Mouse (Mus musculus): ENCODE results near the gene Myh7. TPM values are rescaled to one million over a fixed set of nuclear protein-coding genes. Genes with fewer than 3 reads are reported as not detected.
"Not testable (repeated sequence)": the region's sequence is repeated elsewhere in the genome, so short reads cannot be mapped to it uniquely, and the experiment has no call there.

The Myh7 gene
- polyA plus RNA-seq, 1 experiment, result not detected

DNA sequence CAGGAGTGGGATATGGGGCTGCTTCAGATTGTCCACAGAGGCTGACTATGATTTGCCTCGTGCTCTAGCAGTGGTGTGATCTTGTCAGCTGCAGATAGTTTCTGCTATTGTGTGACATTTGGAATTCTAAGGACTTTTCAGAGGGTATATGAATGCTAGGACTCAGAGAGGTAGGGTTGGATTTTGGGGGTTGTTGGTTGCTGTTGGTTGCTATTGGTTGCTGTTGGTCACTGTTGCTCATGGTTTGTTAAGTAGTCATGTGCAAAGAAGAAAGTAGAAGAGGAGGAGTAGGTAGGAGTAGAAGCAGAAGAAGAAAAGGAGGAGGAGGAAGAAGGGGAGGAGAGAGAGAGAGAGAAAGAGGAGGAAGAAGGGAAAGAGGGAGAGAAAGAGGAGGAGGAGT, 17.8 kb downstream of the Myh7 start, which contains the start of gene Gm17428:
Gene Gm17428, plus strand, starts transcription at position 301 of the 400 bp plus-strand sequence.
- H3K36me3 ChIP-seq (replicated peaks; ENCODE audit: low read length), result no peaks in the 10 kb centered on the region
- H3K4me3 ChIP-seq (replicated peaks), result no peak within 1 kb of the TSS
- peaks cover 44% of the 10 kb centered on the region for H3K27me3 ChIP-seq (replicated peaks)
- H3K4me1 ChIP-seq, result peaks cover 6% of the 10 kb centered on the region
- H3K9me3 ChIP-seq, result no peaks in the 10 kb centered on the region
- TF ChIP-seq GATA1 (IDR thresholded peaks at IDR 0.05; ENCODE audit: borderline replicate concordance, low read length) (no peak), FLI1 (IDR thresholded peaks at IDR 0.05; ENCODE audit: low read length) (no peak)

DNA sequence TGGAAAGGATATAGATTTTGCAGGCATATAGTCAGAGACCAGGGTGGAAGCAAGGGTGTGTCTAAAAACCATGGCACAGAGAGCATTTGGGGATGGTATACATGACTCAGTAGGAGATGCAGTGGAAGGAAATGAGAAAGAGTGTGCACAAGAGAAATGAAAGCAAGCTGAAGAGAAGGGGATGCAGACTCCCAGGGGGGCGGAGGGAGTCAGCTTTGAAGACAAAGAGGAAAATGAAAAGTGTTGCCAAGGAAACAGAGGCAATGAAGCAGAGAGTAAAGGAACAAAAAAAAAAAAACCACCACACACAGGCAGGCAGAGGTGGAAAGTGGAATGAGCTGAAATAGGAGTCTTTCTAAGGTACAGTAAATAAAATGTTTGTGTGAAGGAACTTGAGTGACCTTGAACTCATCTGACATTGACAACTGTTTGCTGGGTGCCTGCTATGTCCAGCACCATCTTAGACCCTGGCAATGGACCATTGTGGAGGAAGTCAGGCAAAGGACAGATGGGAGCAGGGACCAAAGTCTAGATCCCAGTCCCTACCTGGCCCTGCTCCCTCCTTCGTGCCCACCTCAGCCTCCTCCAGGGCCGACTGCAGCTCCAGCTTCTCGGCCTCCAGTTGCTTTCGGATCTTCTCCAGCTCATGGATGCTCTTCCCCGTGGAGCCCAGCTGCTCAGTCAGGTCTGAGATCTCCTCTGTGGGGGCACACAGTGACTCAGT, 20.2 kb downstream of the Myh7 start:
- Histone ChIP-seq H3K4me3 (replicated peaks) (no peak overlapping the region), H3K9me3 (no peaks in the 10 kb centered on the region), H3K27me3 (replicated peaks) (peaks cover 58% of the 10 kb centered on the region), H3K4me1 (no peaks in the 10 kb centered on the region), H3K36me3 (replicated peaks; ENCODE audit: low read length) (no peaks in the 10 kb centered on the region)
- TF ChIP-seq GATA1 (IDR thresholded peaks at IDR 0.05; ENCODE audit: borderline replicate concordance, low read length), result no peak

DNA sequence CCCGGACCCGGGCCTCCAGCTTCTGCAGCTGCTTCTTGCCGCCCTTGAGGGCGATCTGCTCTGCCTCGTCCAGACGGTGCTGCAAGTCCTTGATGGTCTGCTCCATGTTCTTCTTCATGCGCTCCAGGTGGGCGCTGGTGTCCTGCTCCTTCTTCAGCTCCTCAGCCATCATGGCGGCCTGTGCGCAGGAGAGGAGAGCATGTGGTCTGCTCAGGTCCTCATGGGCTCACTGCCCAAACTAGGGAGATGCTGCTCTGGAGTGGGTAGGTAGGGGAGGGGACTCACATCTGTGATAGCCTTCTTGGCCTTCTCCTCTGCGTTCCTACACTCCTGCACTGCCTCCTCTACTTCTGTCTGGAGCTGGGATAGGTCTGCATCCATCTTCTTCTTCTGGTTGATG, 21.6 kb downstream of the Myh7 start:
- H3K4me3 ChIP-seq (replicated peaks); H3K4me1 ChIP-seq; H3K36me3 ChIP-seq (replicated peaks; ENCODE audit: low read length); H3K9me3 ChIP-seq: not testable (repeated sequence)
- peaks cover 58% of the 10 kb centered on the region for H3K27me3 ChIP-seq (replicated peaks)

DNA sequence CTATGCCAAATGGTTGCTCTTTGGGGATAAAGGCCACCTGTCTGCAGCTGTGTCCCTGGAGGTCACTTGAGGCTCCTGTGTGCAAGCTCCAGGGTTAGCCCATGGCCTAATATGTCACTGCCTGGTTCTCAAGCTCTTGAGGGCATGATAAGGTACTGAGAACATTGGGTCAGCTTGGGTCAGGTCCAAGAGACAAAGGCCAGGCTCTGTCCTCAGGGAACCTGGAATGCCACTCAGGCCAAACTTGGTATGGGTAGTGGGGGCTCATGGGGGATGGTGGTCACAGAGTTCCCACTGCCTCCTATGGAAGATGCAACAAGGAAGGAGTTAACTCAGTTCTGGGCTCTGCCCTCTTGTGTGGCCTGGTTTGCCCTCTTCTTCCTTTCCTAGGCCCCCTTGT, 26.1 kb downstream of the Myh7 start:
- H3K9me3 ChIP-seq, result peaks cover 6% of the 10 kb centered on the region; the same call in 1 of the 2 replicates
- no peaks in the 10 kb centered on the region for H3K4me1 ChIP-seq
- TF ChIP-seq FLI1 (IDR thresholded peaks at IDR 0.05; ENCODE audit: low read length), result no peak
- TF ChIP-seq GATA1 (IDR thresholded peaks at IDR 0.05; ENCODE audit: borderline replicate concordance, low read length), result no peak
- H3K36me3 ChIP-seq (replicated peaks; ENCODE audit: low read length), result no peaks in the 10 kb centered on the region
- H3K27me3 ChIP-seq (replicated peaks), result peaks cover 78% of the 10 kb centered on the region
- H3K4me3 ChIP-seq (replicated peaks), result no peak overlapping the region

DNA sequence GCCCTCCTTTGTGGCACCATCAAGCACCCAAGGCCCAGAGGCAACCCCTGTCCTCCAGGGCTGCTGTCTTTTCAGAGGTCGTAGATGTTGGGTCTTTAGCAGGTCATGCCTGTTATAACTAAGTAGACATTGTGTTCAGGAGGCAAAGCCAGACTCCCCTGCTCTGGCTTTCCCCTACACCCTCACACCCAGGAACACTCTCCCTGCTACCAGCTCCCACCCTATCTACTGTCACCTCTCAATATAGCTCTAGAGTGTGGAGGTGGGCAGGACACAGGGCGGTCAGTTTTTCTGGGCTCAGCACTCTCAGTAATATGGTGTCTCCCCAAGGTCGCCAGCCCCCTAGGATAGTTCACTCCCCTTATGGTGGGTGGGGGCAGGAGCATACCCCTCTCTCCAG, 26.6 kb downstream of the Myh7 start:
- Histone ChIP-seq H3K4me3 (replicated peaks) (no peak overlapping the region), H3K9me3 (peaks cover 6% of the 10 kb centered on the region; the same call in 1 of the 2 replicates), H3K36me3 (replicated peaks; ENCODE audit: low read length) (no peaks in the 10 kb centered on the region), H3K27me3 (replicated peaks) (peaks cover 78% of the 10 kb centered on the region), H3K4me1 (no peaks in the 10 kb centered on the region)
- TF ChIP-seq GATA1 (IDR thresholded peaks at IDR 0.05; ENCODE audit: borderline replicate concordance, low read length) (no peak), FLI1 (IDR thresholded peaks at IDR 0.05; ENCODE audit: low read length) (no peak)

DNA sequence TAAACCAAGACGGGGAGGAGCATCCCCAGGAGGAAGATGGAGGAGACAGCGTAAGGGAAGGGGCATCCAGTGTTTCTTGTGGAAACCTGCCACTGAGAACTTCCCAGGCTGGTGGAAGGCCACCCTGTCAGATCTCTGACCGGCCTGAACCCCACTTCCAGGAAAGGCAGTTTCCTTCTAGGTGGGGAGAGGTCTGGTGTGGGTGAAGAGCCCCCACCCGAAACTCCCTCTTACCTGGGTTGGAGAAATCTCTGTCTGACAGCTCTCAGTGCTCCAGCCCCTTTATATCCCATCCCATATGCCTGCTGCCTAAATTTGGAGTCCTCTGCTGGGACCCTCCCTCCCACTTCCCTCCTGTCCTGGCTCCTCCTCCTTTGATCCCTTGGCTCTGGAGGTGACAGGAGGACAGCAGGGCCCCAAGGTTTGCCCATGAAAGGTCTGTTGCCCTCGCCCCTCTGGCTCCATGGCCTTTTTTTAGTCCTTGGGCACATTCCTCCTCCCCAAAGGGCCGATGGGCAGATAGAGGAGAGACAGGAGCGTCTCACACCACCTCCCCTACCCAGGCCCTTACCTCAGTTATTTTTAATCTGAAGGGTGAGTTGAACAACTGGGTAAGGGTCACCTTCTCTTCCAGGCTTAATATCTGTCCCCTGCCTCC, 28.0 kb downstream of the Myh7 start, which contains the start of gene Myh6:
Gene Myh6, minus strand, starts transcription at position 608 of the 658 bp plus-strand sequence.
- Histone ChIP-seq H3K27me3 (replicated peaks) (peaks cover 84% of the 10 kb centered on the region), H3K9me3 (peaks cover 6% of the 10 kb centered on the region; the same call in 1 of the 2 replicates), H3K36me3 (replicated peaks; ENCODE audit: low read length) (no peaks in the 10 kb centered on the region), H3K4me1 (no peaks in the 10 kb centered on the region), H3K4me3 (replicated peaks) (no peak within 1 kb of the TSS)
- no peak for TF ChIP-seq GATA1 (IDR thresholded peaks at IDR 0.05; ENCODE audit: borderline replicate concordance, low read length)
- no peak for TF ChIP-seq FLI1 (IDR thresholded peaks at IDR 0.05; ENCODE audit: low read length)

DNA sequence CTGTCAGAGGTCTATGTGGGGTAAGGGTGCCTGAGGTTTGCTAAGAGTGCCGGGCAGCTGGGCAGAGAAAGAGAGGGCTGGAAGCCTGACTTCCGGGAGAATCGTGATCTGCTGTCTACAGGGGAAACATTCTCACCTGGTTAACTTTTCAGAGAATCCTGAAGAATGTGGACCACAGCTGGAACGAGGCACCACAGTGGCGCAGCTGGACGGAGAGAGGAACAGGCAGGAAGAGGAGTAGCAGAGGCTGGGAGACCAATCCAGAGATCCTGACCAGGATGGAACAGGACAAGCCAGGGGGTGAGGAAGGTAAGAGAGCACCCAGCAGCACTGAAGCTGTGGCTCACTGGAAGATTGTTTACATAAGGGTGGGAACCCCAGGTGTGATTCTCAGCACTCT, 28.8 kb downstream of the Myh7 start:
- no peak for TF ChIP-seq FLI1 (IDR thresholded peaks at IDR 0.05; ENCODE audit: low read length)
- TF ChIP-seq GATA1 (IDR thresholded peaks at IDR 0.05; ENCODE audit: borderline replicate concordance, low read length), result no peak
- Histone ChIP-seq H3K4me1 (peaks cover 4% of the 10 kb centered on the region; the same call in 1 of the 2 replicates), H3K4me3 (replicated peaks) (no peak overlapping the region), H3K36me3 (replicated peaks; ENCODE audit: low read length) (no peaks in the 10 kb centered on the region), H3K27me3 (replicated peaks) (peaks cover 86% of the 10 kb centered on the region), H3K9me3 (peaks cover 6% of the 10 kb centered on the region; the same call in 1 of the 2 replicates)

DNA sequence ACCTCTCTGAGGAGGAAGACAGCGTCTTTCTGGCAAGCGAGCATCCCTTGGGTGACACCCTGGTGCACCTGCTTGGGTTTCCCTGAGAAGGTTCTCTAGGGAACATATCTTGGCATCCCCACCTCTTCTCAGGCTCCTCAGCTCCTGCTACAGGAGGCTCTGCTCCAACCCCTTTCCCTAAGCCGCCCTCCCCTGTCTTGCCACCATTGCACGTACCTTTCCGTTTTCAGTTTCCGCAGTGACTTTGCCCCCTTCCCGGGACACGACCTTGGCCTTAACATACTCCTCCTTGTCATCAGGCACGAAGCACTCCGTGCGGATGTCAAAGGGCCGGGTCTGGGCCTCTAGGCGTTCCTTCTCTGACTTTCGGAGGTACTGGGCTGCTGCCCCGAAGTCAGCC, 29.4 kb downstream of the Myh7 start:
- no peak for TF ChIP-seq FLI1 (IDR thresholded peaks at IDR 0.05; ENCODE audit: low read length)
- TF ChIP-seq GATA1 (IDR thresholded peaks at IDR 0.05; ENCODE audit: borderline replicate concordance, low read length), result no peak

DNA sequence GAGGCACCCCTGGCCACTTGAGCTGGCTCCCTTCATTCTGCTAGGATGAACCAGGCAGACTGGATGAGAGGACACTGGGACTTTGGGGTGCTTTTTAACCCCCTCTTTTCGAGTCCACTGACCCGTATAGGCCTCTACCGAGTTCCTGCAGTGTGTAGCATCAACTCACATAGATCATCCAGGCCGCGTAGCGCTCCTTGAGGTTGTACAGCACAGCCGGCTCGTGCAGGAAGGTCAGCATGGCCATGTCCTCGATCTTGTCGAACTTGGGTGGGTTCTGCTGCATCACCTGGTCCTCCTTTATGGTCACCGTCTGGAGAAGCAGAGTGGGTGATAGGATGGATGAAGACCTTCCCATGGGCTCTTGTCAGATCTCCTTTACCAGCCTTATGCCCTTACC, 30.7 kb downstream of the Myh7 start:
- Histone ChIP-seq H3K36me3 (replicated peaks; ENCODE audit: low read length) (no peaks in the 10 kb centered on the region), H3K9me3 (peaks cover 6% of the 10 kb centered on the region; the same call in 1 of the 2 replicates), H3K4me3 (replicated peaks) (no peak overlapping the region), H3K4me1 (peaks cover 4% of the 10 kb centered on the region; the same call in 1 of the 2 replicates), H3K27me3 (replicated peaks) (peaks cover 81% of the 10 kb centered on the region)
- TF ChIP-seq FLI1 (IDR thresholded peaks at IDR 0.05; ENCODE audit: low read length), result no peak
- TF ChIP-seq GATA1 (IDR thresholded peaks at IDR 0.05; ENCODE audit: borderline replicate concordance, low read length), result no peak

More for the DNA sequence above, 29.4 kb downstream of the Myh7 start:
- Histone ChIP-seq H3K4me1 (peaks cover 4% of the 10 kb centered on the region; the same call in 1 of the 2 replicates), H3K9me3 (peaks cover 6% of the 10 kb centered on the region; the same call in 1 of the 2 replicates), H3K27me3 (replicated peaks) (peaks cover 84% of the 10 kb centered on the region), H3K36me3 (replicated peaks; ENCODE audit: low read length) (no peaks in the 10 kb centered on the region), H3K4me3 (replicated peaks) (no peak overlapping the region)

DNA sequence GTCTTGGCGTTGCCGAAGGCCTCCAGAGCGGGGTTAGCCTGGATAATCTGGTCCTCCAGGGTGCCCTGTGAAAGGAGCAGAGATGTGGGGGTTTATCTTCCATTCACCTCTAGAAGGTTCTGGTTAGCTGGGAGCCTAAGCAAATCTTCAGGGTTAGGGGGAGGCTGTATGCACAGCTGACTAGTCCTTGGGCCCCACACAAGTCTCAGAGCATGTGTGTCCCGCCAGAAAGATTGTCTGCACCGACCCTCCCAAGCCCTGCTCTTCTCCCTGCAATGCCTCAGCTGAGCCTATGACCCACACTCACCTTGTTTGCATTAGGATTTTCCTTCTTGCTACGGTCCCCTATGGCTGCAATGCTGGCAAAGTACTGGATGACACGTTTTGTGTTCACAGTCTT, 31.7 kb downstream of the Myh7 start:
- Histone ChIP-seq H3K36me3 (replicated peaks; ENCODE audit: low read length) (no peaks in the 10 kb centered on the region), H3K4me1 (peaks cover 4% of the 10 kb centered on the region; the same call in 1 of the 2 replicates), H3K4me3 (replicated peaks) (no peak overlapping the region), H3K9me3 (peaks cover 6% of the 10 kb centered on the region; the same call in 1 of the 2 replicates), H3K27me3 (replicated peaks) (peaks cover 79% of the 10 kb centered on the region)
- TF ChIP-seq FLI1 (IDR thresholded peaks at IDR 0.05; ENCODE audit: low read length) (no peak), GATA1 (IDR thresholded peaks at IDR 0.05; ENCODE audit: borderline replicate concordance, low read length) (no peak)
